Mouse (Mus musculus): ENCODE data around the gene Krtap6-2.

DNA sequence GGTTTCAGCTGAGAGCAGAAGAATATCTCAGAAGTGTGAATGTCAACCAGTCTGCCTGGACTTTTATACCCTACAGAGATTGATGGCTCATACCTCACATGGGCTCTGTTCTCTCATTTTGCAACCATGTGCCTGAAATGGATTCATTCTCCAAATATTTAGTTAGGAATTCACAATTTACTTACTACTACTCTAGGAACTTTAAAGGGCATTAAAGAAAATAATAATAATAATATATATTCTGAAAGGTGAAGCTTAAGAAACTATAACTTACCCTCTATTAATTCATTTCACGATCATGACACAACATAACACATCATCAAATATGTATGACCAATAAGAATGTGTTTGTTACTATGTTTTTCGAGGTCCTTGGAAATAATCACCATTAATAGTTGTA is 16.1 kb downstream of the Krtap6-2 start, which contains the start of gene Krtap21-1:
- TF ChIP-seq POLR2A (IDR thresholded peaks at IDR 0.05; ENCODE audit: low read depth, low read length) = no peak
- no peak for TF ChIP-seq EP300 (IDR thresholded peaks at IDR 0.05; ENCODE audit: low read length)

All from CH12.LX (cell line).